Mouse (Mus musculus) layer of hippocampus, postnatal 25 days (tissue): ENCODE measurements at regions not wholly inside any gene's neighbourhood (a gene's known extent, or its start where the extent isn't known, plus 50 kb on each side); places are given as distances from the start of the nearest gene placed in this dataset.

Experiments used
- DNase-seq, 2 experiments: peaks; one replicate each; pipeline ENCODE4 v3.0.0; 2022; ENCODE audit warnings: mixed read lengths in 2 of 2, low spot score in 1 of 2; ENCODE audit errors: extremely low spot score in 1 of 2

- DNase-seq, result no peak
Measured at GRCm38 (mm10) chr6:98629646-98630045, 287.1 kb upstream of the Gm765 start.

GRCm38 (mm10) chr6:98626435-98626834 lies 283.9 kb upstream of the Gm765 start:
- DNase-seq, result no peak

GRCm38 (mm10) chr6:98620886-98621285 lies 278.3 kb upstream of the Gm765 start:
- DNase-seq, result no peak

- no peak for DNase-seq
Measured at GRCm38 (mm10) chr6:98613030-98613429, 270.5 kb upstream of the Gm765 start.

- DNase-seq, result no peak
Measured at GRCm38 (mm10) chr6:98609133-98609532, 266.6 kb upstream of the Gm765 start.

GRCm38 (mm10) chr6:98606680-98607079 lies 264.1 kb upstream of the Gm765 start:
- no peak for DNase-seq

- DNase-seq, result no peak
Measured at GRCm38 (mm10) chr6:98597612-98598011, 255.1 kb upstream of the Gm765 start.

GRCm38 (mm10) chr6:98590989-98591388 lies 248.4 kb upstream of the Gm765 start:
- DNase-seq, result no peak

GRCm38 (mm10) chr6:98588979-98589378 lies 246.4 kb upstream of the Gm765 start:
- DNase-seq, result no peak

GRCm38 (mm10) chr6:98584541-98584940 lies 242.0 kb upstream of the Gm765 start:
- DNase-seq, result no peak

- DNase-seq, result no peak
Measured at GRCm38 (mm10) chr6:98582826-98583225, 240.3 kb upstream of the Gm765 start.

GRCm38 (mm10) chr6:98575227-98575626 lies 232.7 kb upstream of the Gm765 start:
- DNase-seq, result no peak

- no peak for DNase-seq
Measured at GRCm38 (mm10) chr6:98555702-98556101, 213.1 kb upstream of the Gm765 start.

- DNase-seq, result no peak
Measured at GRCm38 (mm10) chr6:98553922-98554321, 211.4 kb upstream of the Gm765 start.

- DNase-seq, result no peak
Measured at GRCm38 (mm10) chr6:98551781-98552180, 209.2 kb upstream of the Gm765 start.

GRCm38 (mm10) chr6:98526882-98527440 lies 184.4 kb upstream of the Gm765 start:
- DNase-seq, result no peak

- peak; percentile 52 to 75 for DNase-seq
Measured at GRCm38 (mm10) chr6:98525286-98525685, 182.7 kb upstream of the Gm765 start.

- no peak for DNase-seq
Measured at GRCm38 (mm10) chr6:98524659-98525058, 182.1 kb upstream of the Gm765 start.

- DNase-seq, result no peak
Measured at GRCm38 (mm10) chr6:98521526-98521925, 179.0 kb upstream of the Gm765 start.

GRCm38 (mm10) chr6:98514826-98515225 lies 172.3 kb upstream of the Gm765 start:
- DNase-seq, result no peak

GRCm38 (mm10) chr6:98514376-98514775 lies 171.8 kb upstream of the Gm765 start:
- no peak for DNase-seq

GRCm38 (mm10) chr6:98513217-98513616 lies 170.7 kb upstream of the Gm765 start:
- DNase-seq, result no peak

- DNase-seq, result no peak
Measured at GRCm38 (mm10) chr6:98502726-98503125, 160.2 kb upstream of the Gm765 start.
